12 mouse cellular contexts compared by ENCODE assay signal in the genomic region with DNA sequence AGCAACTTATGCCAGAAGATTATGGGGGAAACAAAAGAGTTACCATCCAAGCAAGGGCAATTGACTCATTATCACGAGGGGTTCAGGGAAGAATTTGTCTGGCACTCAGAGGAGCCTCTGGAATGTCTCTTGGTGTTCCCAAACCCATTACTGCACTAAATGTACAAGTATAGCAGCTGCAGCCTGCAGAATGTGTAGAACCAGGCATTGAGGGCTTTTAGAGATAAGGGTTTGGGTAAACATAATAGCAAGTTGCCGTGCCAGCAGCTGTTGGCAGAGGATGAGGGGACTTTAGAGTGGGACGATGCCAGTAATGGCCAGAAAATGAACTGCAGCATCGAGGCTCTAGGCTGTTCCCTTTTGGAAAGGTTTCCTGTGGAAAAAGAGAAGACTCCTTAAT. TPM values are rescaled to one million over a fixed set of nuclear protein-coding genes. Genes with fewer than 3 reads are reported as not detected.
DNase-seq lines count a peak whose midpoint lies in the region; ATAC-seq and TF ChIP-seq lines count a peak whose summit lies in the region.
"Had no signal": no experiment of that assay in that cellular context is flagged by ENCODE, and none has a peak within 500 bp of the region (broad histone marks: within the 10 kb centered on the region; RNA-seq: fewer than 3 reads in every experiment).

No protein-coding gene starts in this region.

- TF ChIP-seq CTCF in heart, postnatal 0 days (IDR thresholded peaks at IDR 0.05; ENCODE audit: low read depth) = no peak

- H3K4me1 ChIP-seq in heart, postnatal 0 days (ENCODE audit: control insufficient read depth, insufficient read depth) = peaks cover 18% of the 10 kb centered on the region

- no peak for TF ChIP-seq EP300 in heart, postnatal 0 days (IDR thresholded peaks at IDR 0.05; ENCODE audit: low read depth)

- H3K4me2 ChIP-seq in heart, postnatal 0 days (ENCODE audit: low read depth, low read length) = no peak overlapping the region
- H3K4me2 ChIP-seq: hindbrain, embryonic 14.5 days had no signal

- H3K27ac ChIP-seq in heart, postnatal 0 days (ENCODE audit: low read depth) = peak overlapping the region; percentile 18; the same call in 1 of the 2 replicates
- H3K27ac ChIP-seq: hindbrain, embryonic 14.5 days; liver, embryonic 14.5 days had no signal

- no peaks in the 10 kb centered on the region for H3K27me3 ChIP-seq in heart, postnatal 0 days (ENCODE audit: control insufficient read depth, insufficient read depth, low read length)
- H3K27me3 ChIP-seq: CH12.LX had no signal

- peak; percentile 35 to 47 for DNase-seq in heart, adult 18-20 months
- no peak for DNase-seq in heart, postnatal 25 days (ENCODE audit: low spot score)
- DNase-seq in NIH3T3 (ENCODE audit: low read depth) = peak; percentile 47
- DNase-seq in heart, postnatal 0 days (ENCODE audit: low spot score) = peak; percentile 74
- peak; percentile 76 for DNase-seq in lung, postnatal 36 days
- no peak for DNase-seq in kidney, postnatal 4 days
- DNase-seq in embryo, embryonic 9.5 days (ENCODE audit: extremely low spot score) = no peak
- no peak for DNase-seq in kidney, adult 18-20 months
- DNase-seq: kidney, postnatal 14 days had no signal

- WGBS in heart, postnatal 0 days = 9% methylated on average over 4 of the region's 4 CpGs

- H3K9me3 ChIP-seq in heart, postnatal 0 days (replicated peaks; ENCODE audit: control insufficient read depth, low read length) = no peaks in the 10 kb centered on the region

- no peak overlapping the region for H3K4me3 ChIP-seq in heart, postnatal 0 days (ENCODE audit: low read depth, low read length)

- no peak overlapping the region for H3K9ac ChIP-seq in heart, postnatal 0 days (replicated peaks; ENCODE audit: low read depth, low read length)
- H3K9ac ChIP-seq: hindbrain, embryonic 14.5 days; liver, embryonic 14.5 days had no signal

- peak; percentile 82 for ATAC-seq in heart, postnatal 0 days (ENCODE audit: insufficient read depth, low read depth)

- intact Hi-C loops in heart, postnatal 25 days (cut with DNase I) = no loop called here

- no peaks in the 10 kb centered on the region for H3K36me3 ChIP-seq in heart, postnatal 0 days (replicated peaks; ENCODE audit: control insufficient read depth, insufficient read depth, low read length)

RNA-seq across cellular contexts. Expression of a gene that starts 36.8 kb away (rescaled TPM):
- total RNA-seq in heart, adult 18-20 months (2021) = 10 to 100 TPM; 18.1 to 20.5 TPM
- 10 to 100 TPM; 18.6 to 18.7 TPM for total RNA-seq in heart, postnatal 25 days (2021)
- total RNA-seq in heart, postnatal 0 days (2014; rRNA removed; ENCODE audit: low replicate concordance) = 11.1 and 28.2 TPM in 2 replicates
- polyA plus RNA-seq in heart, postnatal 0 days (2015; fragmentation: Nextera tagmentation; extraction: Ambion mirVana) = 19.6 and 20.7 TPM in 2 replicates

RNA-seq across cellular contexts. Expression of a gene that starts 47.1 kb away (rescaled TPM):
- 1 to 10 TPM; 4.1 to 4.6 TPM for total RNA-seq in heart, adult 18-20 months (2021)
- total RNA-seq in heart, postnatal 25 days (2021) = 1 to 10 TPM; 3.4 to 4.3 TPM
- 2.2 and 4.6 TPM in 2 replicates for total RNA-seq in heart, postnatal 0 days (2014; rRNA removed; ENCODE audit: low replicate concordance)
- 0.44 and 0.52 TPM in 2 replicates for polyA plus RNA-seq in heart, postnatal 0 days (2015; fragmentation: Nextera tagmentation; extraction: Ambion mirVana)

Comparison
In these comparisons a context has a peak if more than half of its experiments do, and no peak if none do; other contexts are left out.
1. DNase-seq: peak in heart, adult 18-20 months (2 of 2), NIH3T3 (single experiment), heart, postnatal 0 days (single experiment) and lung, postnatal 36 days (single experiment); none in heart, postnatal 25 days (single experiment), kidney, postnatal 4 days (0 of 2), embryo, embryonic 9.5 days (single experiment) and kidney, adult 18-20 months (single experiment).